Mouse (Mus musculus): ENCODE results near the gene Gm11168. TPM values are rescaled to one million over a fixed set of nuclear protein-coding genes. Genes with fewer than 3 reads are reported as not detected.
"Not testable (repeated sequence)": the region's sequence is repeated elsewhere in the genome, so short reads cannot be mapped to it uniquely, and the experiment has no call there.

Gene Gm11168
- polyA plus RNA-seq, 1 experiment from 2014 or later = 0.38 TPM

DNA sequence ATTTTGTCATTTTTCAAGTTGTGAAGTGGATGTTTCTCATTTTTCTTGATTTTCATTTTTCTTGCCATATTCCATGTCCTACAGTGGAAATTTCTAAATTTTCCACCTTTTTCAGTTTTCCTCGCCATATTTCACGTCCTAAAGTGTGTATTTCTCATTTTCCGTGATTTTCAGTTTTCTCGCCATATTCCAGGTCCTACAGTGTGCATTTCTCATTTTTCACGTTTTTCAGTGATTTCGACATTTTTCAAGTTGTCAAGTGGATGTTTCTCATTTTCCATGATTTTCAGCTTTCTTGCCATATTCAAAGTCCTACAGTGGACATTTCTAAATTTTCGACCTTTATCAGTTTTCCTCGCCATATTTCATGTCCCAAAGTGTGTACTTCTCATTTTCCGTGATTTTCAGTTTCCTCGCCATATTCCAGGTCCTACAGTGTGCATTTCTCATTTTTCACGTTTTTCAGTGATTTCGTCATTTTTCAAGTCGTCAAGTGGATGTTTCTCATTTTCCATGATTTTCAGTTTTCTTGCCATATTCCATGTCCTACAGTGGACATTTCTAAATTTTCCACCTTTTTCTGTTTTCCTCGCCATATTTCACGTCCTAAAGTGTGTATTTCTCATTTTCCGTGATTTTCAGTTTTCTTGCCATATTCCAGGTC is 21.0 kb downstream of the Gm11168 start:
- H3K9ac ChIP-seq (ENCODE audit: low read length); H3K4me3 ChIP-seq (ENCODE audit: low read length); ATAC-seq (replicated peaks; ENCODE audit: extremely low read depth, insufficient read depth, low FRiP score); H3K27ac ChIP-seq (ENCODE audit: low read length); H3K27me3 ChIP-seq (ENCODE audit: control insufficient read depth, insufficient read depth, low read length); H3K9me3 ChIP-seq (replicated peaks; ENCODE audit: control insufficient read depth, low read length); H3K36me3 ChIP-seq (ENCODE audit: control insufficient read depth, insufficient read depth); H3K4me1 ChIP-seq (ENCODE audit: control insufficient read depth, insufficient read depth, low read length); H3K4me2 ChIP-seq (ENCODE audit: low read depth, low read length): not testable (repeated sequence)
- WGBS = 63% methylated on average over 15 of the region's 16 CpGs

DNA sequence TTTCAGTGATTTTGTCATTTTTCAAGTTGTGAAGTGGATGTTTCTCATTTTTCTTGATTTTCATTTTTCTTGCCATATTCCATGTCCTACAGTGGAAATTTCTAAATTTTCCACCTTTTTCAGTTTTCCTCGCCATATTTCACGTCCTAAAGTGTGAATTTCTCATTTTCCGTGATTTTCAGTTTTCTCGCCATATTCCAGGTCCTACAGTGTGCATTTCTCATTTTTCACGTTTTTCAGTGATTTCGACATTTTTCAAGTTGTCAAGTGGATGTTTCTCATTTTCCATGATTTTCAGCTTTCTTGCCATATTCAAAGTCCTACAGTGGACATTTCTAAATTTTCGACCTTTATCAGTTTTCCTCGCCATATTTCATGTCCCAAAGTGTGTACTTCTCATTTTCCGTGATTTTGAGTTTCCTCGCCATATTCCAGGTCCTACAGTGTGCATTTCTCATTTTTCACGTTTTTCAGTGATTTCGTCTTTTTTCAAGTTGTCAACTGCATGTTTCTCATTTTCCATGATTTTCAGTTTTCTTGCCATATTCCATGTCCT is 21.8 kb downstream of the Gm11168 start, which contains the start of gene Gm10717:
Gm10717 (plus strand) TSS at position 506 of the 556 bp plus-strand sequence.
- H3K27ac ChIP-seq (ENCODE audit: low read length); H3K27me3 ChIP-seq (ENCODE audit: control insufficient read depth, insufficient read depth, low read length); ATAC-seq (replicated peaks; ENCODE audit: extremely low read depth, insufficient read depth, low FRiP score); H3K36me3 ChIP-seq (ENCODE audit: control insufficient read depth, insufficient read depth); H3K9me3 ChIP-seq (replicated peaks; ENCODE audit: control insufficient read depth, low read length); H3K4me3 ChIP-seq (ENCODE audit: low read length); H3K4me1 ChIP-seq (ENCODE audit: control insufficient read depth, insufficient read depth, low read length); H3K4me2 ChIP-seq (ENCODE audit: low read depth, low read length); H3K9ac ChIP-seq (ENCODE audit: low read length): not testable (repeated sequence)
- WGBS = 70% methylated on average over 12 of the region's 12 CpGs

DNA sequence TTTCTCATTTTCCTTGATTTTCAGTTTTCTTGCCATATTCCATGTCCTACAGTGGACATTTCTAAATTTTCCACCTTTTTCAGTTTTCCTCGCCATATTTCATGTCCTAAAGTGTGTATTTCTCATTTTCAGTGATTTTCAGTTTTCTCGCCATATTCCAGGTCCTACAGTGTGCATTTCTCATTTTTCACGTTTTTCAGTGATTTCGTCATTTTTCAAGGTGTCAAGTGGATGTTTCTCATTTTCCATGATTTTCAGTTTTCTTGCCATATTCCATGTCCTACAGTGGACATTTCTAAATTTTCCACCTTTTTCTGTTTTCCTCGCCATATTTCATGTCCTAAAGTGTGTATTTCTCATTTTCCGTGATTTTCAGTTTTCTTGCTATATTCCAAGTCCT is 22.5 kb downstream of the Gm11168 start:
- H3K9me3 ChIP-seq (replicated peaks; ENCODE audit: control insufficient read depth, low read length); ATAC-seq (replicated peaks; ENCODE audit: extremely low read depth, insufficient read depth, low FRiP score); H3K9ac ChIP-seq (ENCODE audit: low read length); H3K36me3 ChIP-seq (ENCODE audit: control insufficient read depth, insufficient read depth); H3K27me3 ChIP-seq (ENCODE audit: control insufficient read depth, insufficient read depth, low read length); H3K27ac ChIP-seq (ENCODE audit: low read length); H3K4me3 ChIP-seq (ENCODE audit: low read length); H3K4me2 ChIP-seq (ENCODE audit: low read depth, low read length); H3K4me1 ChIP-seq (ENCODE audit: control insufficient read depth, insufficient read depth, low read length): not testable (repeated sequence)
- 56% methylated on average over 4 of the region's 6 CpGs for WGBS

DNA sequence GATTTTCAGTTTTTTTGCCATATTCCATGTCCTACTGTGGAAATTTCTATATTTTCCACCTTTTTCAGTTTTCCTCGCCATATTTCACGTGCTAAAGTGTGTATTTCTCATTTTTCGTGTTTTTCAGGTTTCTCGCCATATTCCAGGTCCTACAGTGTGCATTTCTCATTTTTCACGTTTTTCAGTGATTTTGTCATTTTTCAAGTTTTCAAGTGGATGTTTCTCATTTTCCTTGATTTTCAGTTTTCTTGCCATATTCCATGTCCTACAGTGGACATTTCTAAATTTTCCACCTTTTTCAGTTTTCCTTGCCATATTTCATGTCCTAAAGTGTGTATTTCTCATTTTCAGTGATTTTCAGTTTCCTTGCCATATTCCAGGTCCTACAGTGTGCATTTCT is 23.0 kb downstream of the Gm11168 start:
- H3K27me3 ChIP-seq (ENCODE audit: control insufficient read depth, insufficient read depth, low read length) = not testable (repeated sequence)
- 70% methylated on average over 5 of the region's 5 CpGs for WGBS

DNA sequence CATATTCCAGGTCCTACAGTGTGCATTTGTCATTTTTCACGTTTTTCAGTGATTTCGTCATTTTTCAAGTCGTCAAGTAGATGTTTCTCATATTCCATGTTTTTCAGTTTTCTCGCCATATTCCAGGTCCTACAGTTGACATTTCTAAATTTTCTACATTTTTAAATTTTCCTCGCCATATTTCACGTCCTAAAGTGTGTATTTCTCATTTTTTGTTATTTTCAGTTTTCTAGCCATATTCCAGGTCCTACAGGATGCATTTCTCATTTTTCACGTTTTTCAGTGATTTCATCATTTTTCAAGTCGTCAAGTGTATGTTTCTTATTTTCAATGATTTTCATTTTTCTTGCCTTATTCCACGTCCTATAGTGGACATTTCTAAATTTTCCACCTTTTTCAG is 23.6 kb downstream of the Gm11168 start:
- WGBS = 64% methylated on average over 9 of the region's 9 CpGs
- ATAC-seq (replicated peaks; ENCODE audit: extremely low read depth, insufficient read depth, low FRiP score); H3K4me2 ChIP-seq (ENCODE audit: low read depth, low read length); H3K4me3 ChIP-seq (ENCODE audit: low read length); H3K27ac ChIP-seq (ENCODE audit: low read length); H3K27me3 ChIP-seq (ENCODE audit: control insufficient read depth, insufficient read depth, low read length); H3K36me3 ChIP-seq (ENCODE audit: control insufficient read depth, insufficient read depth); H3K9me3 ChIP-seq (replicated peaks; ENCODE audit: control insufficient read depth, low read length); H3K9ac ChIP-seq (ENCODE audit: low read length); H3K4me1 ChIP-seq (ENCODE audit: control insufficient read depth, insufficient read depth, low read length): not testable (repeated sequence)

More for the DNA sequence above, 23.0 kb downstream of the Gm11168 start:
- not testable (repeated sequence) for H3K36me3 ChIP-seq (ENCODE audit: control insufficient read depth, insufficient read depth); H3K9me3 ChIP-seq (replicated peaks; ENCODE audit: control insufficient read depth, low read length); H3K4me1 ChIP-seq (ENCODE audit: control insufficient read depth, insufficient read depth, low read length); ATAC-seq (replicated peaks; ENCODE audit: extremely low read depth, insufficient read depth, low FRiP score); H3K4me2 ChIP-seq (ENCODE audit: low read depth, low read length); H3K27ac ChIP-seq (ENCODE audit: low read length); H3K4me3 ChIP-seq (ENCODE audit: low read length); H3K9ac ChIP-seq (ENCODE audit: low read length)

DNA sequence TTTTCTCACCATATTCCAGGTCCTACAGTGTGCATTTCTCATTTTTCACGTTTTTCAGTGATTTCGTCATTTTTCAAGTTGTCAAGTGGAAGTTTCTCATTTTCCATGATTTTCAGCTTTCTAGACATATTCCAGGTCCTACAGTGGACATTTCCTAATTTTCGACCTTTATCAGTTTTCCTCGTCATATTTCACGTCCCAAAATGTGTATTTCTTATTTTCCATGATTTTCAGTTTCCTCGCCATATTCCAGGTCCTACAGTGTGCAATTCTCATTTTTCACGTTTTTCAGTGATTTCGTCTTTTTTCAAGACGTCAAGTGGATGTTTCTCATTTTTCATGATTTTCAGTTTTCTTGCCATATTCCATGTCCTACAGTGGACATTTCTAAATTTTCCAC is 24.1 kb downstream of the Gm11168 start:
- not testable (repeated sequence) for H3K27ac ChIP-seq (ENCODE audit: low read length); H3K4me3 ChIP-seq (ENCODE audit: low read length); H3K4me1 ChIP-seq (ENCODE audit: control insufficient read depth, insufficient read depth, low read length); H3K4me2 ChIP-seq (ENCODE audit: low read depth, low read length); H3K36me3 ChIP-seq (ENCODE audit: control insufficient read depth, insufficient read depth); ATAC-seq (replicated peaks; ENCODE audit: extremely low read depth, insufficient read depth, low FRiP score); H3K9me3 ChIP-seq (replicated peaks; ENCODE audit: control insufficient read depth, low read length); H3K27me3 ChIP-seq (ENCODE audit: control insufficient read depth, insufficient read depth, low read length); H3K9ac ChIP-seq (ENCODE audit: low read length)
- 67% methylated on average over 9 of the region's 9 CpGs for WGBS

DNA sequence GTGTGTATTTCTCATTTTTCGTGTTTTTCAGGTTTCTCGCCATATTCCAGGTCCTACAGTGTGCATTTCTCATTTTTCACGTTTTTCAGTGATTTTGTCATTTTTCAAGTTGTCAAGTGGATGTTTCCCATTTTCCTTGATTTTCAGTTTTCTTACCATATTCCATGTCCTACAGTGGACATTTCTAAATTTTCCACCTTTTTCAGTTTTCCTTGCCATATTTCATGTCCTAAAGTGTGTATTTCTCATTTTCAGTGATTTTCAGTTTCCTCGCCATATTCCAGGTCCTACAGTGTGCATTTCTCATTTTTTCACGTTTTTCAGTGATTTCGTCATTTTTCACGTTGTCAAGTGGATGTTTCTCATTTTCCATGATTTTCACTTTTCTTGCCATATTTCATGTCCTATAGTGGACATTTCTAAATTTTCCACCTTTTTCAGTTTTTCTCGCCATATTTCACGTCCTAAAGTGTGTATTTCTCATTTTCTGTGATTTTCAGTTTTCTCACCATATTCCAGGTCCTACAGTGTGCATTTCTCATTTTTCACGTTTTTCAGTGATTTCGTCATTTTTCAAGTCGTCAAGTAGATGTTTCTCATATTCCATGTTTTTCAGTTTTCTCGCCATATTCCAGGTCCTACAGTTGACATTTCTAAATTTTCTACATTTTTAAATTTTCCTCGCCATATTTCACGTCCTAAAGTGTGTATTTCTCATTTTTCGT is 26.3 kb downstream of the Gm11168 start:
- H3K9me3 ChIP-seq (replicated peaks; ENCODE audit: control insufficient read depth, low read length); ATAC-seq (replicated peaks; ENCODE audit: extremely low read depth, insufficient read depth, low FRiP score); H3K36me3 ChIP-seq (ENCODE audit: control insufficient read depth, insufficient read depth); H3K4me3 ChIP-seq (ENCODE audit: low read length); H3K27ac ChIP-seq (ENCODE audit: low read length); H3K27me3 ChIP-seq (ENCODE audit: control insufficient read depth, insufficient read depth, low read length); H3K4me2 ChIP-seq (ENCODE audit: low read depth, low read length); H3K4me1 ChIP-seq (ENCODE audit: control insufficient read depth, insufficient read depth, low read length); H3K9ac ChIP-seq (ENCODE audit: low read length): not testable (repeated sequence)
- 61% methylated on average over 11 of the region's 16 CpGs for WGBS

DNA sequence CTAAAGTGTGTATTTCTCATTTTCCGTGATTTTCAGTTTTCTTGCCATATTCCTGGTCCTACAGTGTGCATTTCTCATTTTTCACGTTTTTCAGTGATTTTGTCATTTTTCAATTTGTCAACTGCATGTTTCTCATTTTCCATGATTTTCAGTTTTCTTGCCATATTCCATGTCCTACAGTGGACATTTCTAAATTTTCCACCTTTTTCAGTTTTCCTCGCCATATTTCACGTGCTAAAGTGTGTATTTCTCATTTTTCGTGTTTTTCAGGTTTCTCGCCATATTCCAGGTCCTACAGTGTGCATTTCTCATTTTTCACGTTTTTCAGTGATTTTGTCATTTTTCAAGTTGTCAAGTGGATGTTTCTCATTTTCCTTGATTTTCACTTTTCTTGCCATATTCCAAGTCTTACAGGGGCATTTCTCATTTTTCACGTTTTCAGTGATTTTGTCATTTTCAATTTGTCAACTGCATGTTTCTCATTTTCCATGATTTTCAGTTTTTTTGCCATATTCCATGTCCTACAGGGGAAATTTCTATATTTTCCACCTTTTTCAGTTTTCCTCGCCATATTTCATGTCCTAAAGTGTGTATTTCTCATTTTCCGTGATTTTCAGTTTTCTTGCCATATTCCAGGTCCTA is 27.7 kb downstream of the Gm11168 start:
- H3K27ac ChIP-seq (ENCODE audit: low read length) = not testable (repeated sequence)

DNA sequence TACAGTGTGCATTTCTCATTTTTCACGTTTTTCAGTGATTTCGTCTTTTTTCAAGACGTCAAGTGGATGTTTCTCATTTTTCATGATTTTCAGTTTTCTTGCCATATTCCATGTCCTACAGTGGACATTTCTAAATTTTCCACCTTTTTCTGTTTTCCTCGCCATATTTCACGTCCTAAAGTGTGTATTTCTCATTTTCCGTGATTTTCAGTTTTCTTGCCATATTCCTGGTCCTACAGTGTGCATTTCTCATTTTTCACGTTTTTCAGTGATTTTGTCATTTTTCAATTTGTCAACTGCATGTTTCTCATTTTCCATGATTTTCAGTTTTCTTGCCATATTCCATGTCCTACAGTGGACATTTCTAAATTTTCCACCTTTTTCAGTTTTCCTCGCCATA is 31.2 kb downstream of the Gm11168 start, which contains the start of gene Gm17535:
Gm17535 (plus strand) TSS at position 301 of the 400 bp plus-strand sequence.
- not testable (repeated sequence) for H3K9ac ChIP-seq (ENCODE audit: low read length); H3K27me3 ChIP-seq (ENCODE audit: control insufficient read depth, insufficient read depth, low read length); H3K36me3 ChIP-seq (ENCODE audit: control insufficient read depth, insufficient read depth); ATAC-seq (replicated peaks; ENCODE audit: extremely low read depth, insufficient read depth, low FRiP score); H3K4me2 ChIP-seq (ENCODE audit: low read depth, low read length); H3K9me3 ChIP-seq (replicated peaks; ENCODE audit: control insufficient read depth, low read length); H3K4me3 ChIP-seq (ENCODE audit: low read length); H3K27ac ChIP-seq (ENCODE audit: low read length); H3K4me1 ChIP-seq (ENCODE audit: control insufficient read depth, insufficient read depth, low read length)
- no CpG with 5 or more reads among the region's 8 CpGs for WGBS

More for the DNA sequence above, 27.7 kb downstream of the Gm11168 start:
- H3K4me2 ChIP-seq (ENCODE audit: low read depth, low read length); H3K4me3 ChIP-seq (ENCODE audit: low read length); H3K9ac ChIP-seq (ENCODE audit: low read length); H3K9me3 ChIP-seq (replicated peaks; ENCODE audit: control insufficient read depth, low read length); H3K4me1 ChIP-seq (ENCODE audit: control insufficient read depth, insufficient read depth, low read length); H3K36me3 ChIP-seq (ENCODE audit: control insufficient read depth, insufficient read depth); H3K27me3 ChIP-seq (ENCODE audit: control insufficient read depth, insufficient read depth, low read length): not testable (repeated sequence)
- WGBS = 57% methylated on average over 2 of the region's 10 CpGs
- ATAC-seq (replicated peaks; ENCODE audit: extremely low read depth, insufficient read depth, low FRiP score) = 0 out of 2 replicates have a peak, but pooled peaks have one; percentile 21

Measured in heart, embryonic 16.5 days (tissue).